Mouse (Mus musculus): ENCODE measurements around the gene Gm28510. TPM values are rescaled to one million over a fixed set of nuclear protein-coding genes. Genes with fewer than 3 reads are reported as not detected.
"Not testable (repeated sequence)": the region's sequence is repeated elsewhere in the genome, so short reads cannot be mapped to it uniquely, and the experiment has no call there.

Gene Gm28510
- total RNA-seq (2012; rRNA removed) (not detected in 2 replicates), total RNA-seq (2014; rRNA removed) (not detected in 2 replicates), polyA plus RNA-seq (2012; ENCODE audit: insufficient read length, low read depth) (not detected in 2 replicates)

GRCm38 (mm10) chrY:10412437-10412836 lies at the start of gene Gm28510:
TSS of gene Gm28510 (plus strand) at chrY:10412737.
- H3K9ac ChIP-seq (ENCODE audit: insufficient read depth, low read depth); H3K4me2 ChIP-seq (ENCODE audit: insufficient read depth, low read depth, poor library complexity, severe bottlenecking); H3K27me3 ChIP-seq (replicated peaks); H3K4me3 ChIP-seq (replicated peaks in 1 of 3; ENCODE audit: low read depth in 2 of 3, low read length in 2 of 3, poor library complexity in 1 of 3); H3K4me1 ChIP-seq (ENCODE audit: control insufficient read depth in 1 of 2, insufficient read depth in 2 of 2); in situ Hi-C loops (cut with MboI; ENCODE audit: low pct_ligation_motif_present, low pct_unique_long_range_greater_than_20kb, low sequenced_read_pairs); H3K9me3 ChIP-seq (replicated peaks; ENCODE audit: low read length); H3K36me3 ChIP-seq (replicated peaks in 1 of 2; ENCODE audit: control insufficient read depth in 1 of 2, insufficient read depth in 1 of 2, low read length in 1 of 2); dilution Hi-C loops (cut with MboI; ENCODE audit: extremely low pct_ligation_motif_present, extremely low pct_unique_long_range_greater_than_20kb, low sequenced_read_pairs); H3K79me2 ChIP-seq (replicated peaks; ENCODE audit: control insufficient read depth, extremely low read depth, insufficient read depth, poor library complexity, severe bottlenecking); DNase-seq (ENCODE audit: extremely low read depth); H3K27ac ChIP-seq (ENCODE audit: insufficient read depth, low read depth): not testable (repeated sequence)

Other genes with a start within 250 kb of the Gm28510 start
- not detected in 2 replicates for gene Gm20834, start 88.1 kb upstream of the Gm28510 start, total RNA-seq (2012; rRNA removed)
- gene Gm20834, start 88.1 kb upstream of the Gm28510 start, total RNA-seq (2014; rRNA removed): not detected in 2 replicates
- not detected in 2 replicates for gene Gm20834, start 88.1 kb upstream of the Gm28510 start, polyA plus RNA-seq (2012; ENCODE audit: insufficient read length, low read depth)
- not detected in 2 replicates for gene Gm20737, start 123.3 kb downstream of the Gm28510 start, total RNA-seq (2012; rRNA removed)
- not detected in 2 replicates for gene Gm20737, start 123.3 kb downstream of the Gm28510 start, total RNA-seq (2014; rRNA removed)
- gene Gm20737, start 123.3 kb downstream of the Gm28510 start, polyA plus RNA-seq (2012; ENCODE audit: insufficient read length, low read depth): not detected in 2 replicates
- not detected in 2 replicates for gene Gm21775, start 140.7 kb downstream of the Gm28510 start, total RNA-seq (2012; rRNA removed)
- gene Gm21775, start 140.7 kb downstream of the Gm28510 start, total RNA-seq (2014; rRNA removed): not detected in 2 replicates
- not detected in 2 replicates for gene Gm21775, start 140.7 kb downstream of the Gm28510 start, polyA plus RNA-seq (2012; ENCODE audit: insufficient read length, low read depth)
- gene Gm21900, start 203.6 kb downstream of the Gm28510 start, total RNA-seq (2012; rRNA removed): not detected in 2 replicates
- not detected in 2 replicates for gene Gm21900, start 203.6 kb downstream of the Gm28510 start, total RNA-seq (2014; rRNA removed)
- gene Gm21900, start 203.6 kb downstream of the Gm28510 start, polyA plus RNA-seq (2012; ENCODE audit: insufficient read length, low read depth): not detected in 2 replicates

Data from CH12.LX (cell line).